Mouse (Mus musculus) liver, postnatal 0 days (tissue): Measurements from ENCODE around the gene Nwd1.

Experiments
- CTCF ChIP-seq: sonication (generic); IDR thresholded peaks from 2 replicates; pipeline ENCODE4 v1.5.1; 2016; ENCODE audit warnings: antibody characterized with exemption, low read depth
- EP300 ChIP-seq: IDR thresholded peaks from 2 replicates; pipeline ENCODE4 v1.6.1; 2016; ENCODE audit warnings: antibody characterized with exemption, low read depth, mild to moderate bottlenecking

DNA sequence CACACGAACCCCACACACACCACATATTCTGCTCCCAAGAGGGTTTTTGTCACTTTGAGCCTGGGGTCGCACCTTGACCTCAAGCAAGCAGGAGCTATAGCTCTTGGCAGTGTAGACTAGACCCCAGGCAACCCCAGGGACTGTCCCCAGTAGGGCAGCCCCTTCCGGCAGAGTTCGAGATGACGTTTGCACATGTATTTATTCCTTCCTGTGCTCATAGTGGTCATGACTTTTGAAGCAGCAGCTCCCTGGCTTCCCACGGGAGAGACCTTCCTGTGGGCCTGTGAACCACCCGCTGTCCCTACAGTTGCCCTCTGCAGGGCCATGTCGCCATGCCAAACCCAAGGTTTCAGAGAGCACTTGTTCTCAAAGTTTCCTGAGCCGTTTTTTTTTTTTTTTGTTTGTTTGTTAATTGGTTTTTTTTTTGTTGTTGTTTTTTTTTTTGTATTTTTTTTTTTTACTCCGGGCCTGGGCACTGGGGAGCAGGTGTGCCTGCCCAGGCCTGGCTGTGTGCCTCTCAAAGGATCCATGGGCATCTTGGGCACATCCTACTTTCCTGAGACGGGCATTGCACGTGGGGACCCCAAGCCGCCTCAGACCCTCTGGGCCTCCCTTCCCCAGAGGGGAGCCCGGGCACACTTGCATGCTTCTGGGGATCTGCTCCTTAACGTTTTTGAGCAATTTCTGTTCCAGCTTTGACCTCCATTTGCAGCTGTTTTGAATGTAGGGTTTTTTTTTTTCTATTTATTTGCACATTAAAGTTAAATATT is 111.1 kb downstream of the Nwd1 start:
- no peak for TF ChIP-seq EP300
- TF ChIP-seq CTCF: no peak
